Mouse (Mus musculus) hindbrain, embryonic 14.5 days (tissue): Measurements from ENCODE around the gene Nckap5. TPM values are rescaled to one million over a fixed set of nuclear protein-coding genes. Genes with fewer than 3 reads are reported as not detected.

Experiments
- ATAC-seq: fragments of 200-750 bp; cut with Nextera tagmentation; 2 replicates; pipeline ENCODE4 v1.8.0; 2017; ENCODE audit warnings: moderate number of reproducible peaks, mild to moderate bottlenecking, moderate TSS enrichment, moderate library complexity; ENCODE audit not compliant: low FRiP score
- DNase-seq: peaks from one replicate; pipeline ENCODE4 v3.0.0-alpha.2; 2015; ENCODE audit warnings: low spot score
- H3K27ac ChIP-seq: fragments of 300-500 bp; sonication (generic); 2 replicates; pipeline ENCODE4 v1.5.1; 2014; ENCODE audit warnings: mild to moderate bottlenecking, moderate library complexity
- H3K27me3 ChIP-seq: fragments of 300-500 bp; sonication (generic); 2 replicates; pipeline ENCODE4 v1.6.1; 2014; ENCODE audit warnings: mild to moderate bottlenecking, low read length, mixed read lengths; ENCODE audit not compliant: control insufficient read depth, insufficient read depth
- H3K36me3 ChIP-seq: fragments of 300-500 bp; sonication (generic); replicated peaks from 2 replicates; pipeline ENCODE4 v1.6.1; 2014; ENCODE audit not compliant: control insufficient read depth, insufficient read depth
- H3K4me1 ChIP-seq: fragments of 300-500 bp; sonication (generic); replicated peaks from 2 replicates; pipeline ENCODE4 v1.6.1; 2014; ENCODE audit warnings: antibody characterized with exemption, low read length, mixed read lengths; ENCODE audit not compliant: control insufficient read depth, insufficient read depth
- H3K4me2 ChIP-seq: fragments of 300-500 bp; sonication (generic); replicated peaks from 2 replicates; pipeline ENCODE4 v1.6.1; 2014; ENCODE audit warnings: mild to moderate bottlenecking, moderate library complexity
- H3K4me3 ChIP-seq: fragments of 300-500 bp; sonication (generic); replicated peaks from 2 replicates; pipeline ENCODE4 v1.5.1; 2014; ENCODE audit warnings: mild to moderate bottlenecking, low read length
- H3K9ac ChIP-seq: fragments of 300-500 bp; sonication (generic); 2 replicates; pipeline ENCODE4 v1.6.1; 2014
- H3K9me3 ChIP-seq: fragments of 300-500 bp; sonication (generic); 2 replicates; pipeline ENCODE4 v1.6.1; 2016; ENCODE audit warnings: low read length; ENCODE audit not compliant: control insufficient read depth
- WGBS: fragments of 180-500 bp; shearing (Covaris S2); extraction: QIAGEN DNeasy Blood & Tissue Kit; methylation state at CpG from one replicate; pipeline ENCODE4 v1.1.7; 2014; 5-methylcytosine and 5-hydroxymethylcytosine counted together
- polyA plus RNA-seq: library from polyadenylated mRNA; unstranded; fragments of >200 nt; fragmentation: Nextera tagmentation; extraction: Ambion mirVana; gene quantifications from 2 replicates; pipeline ENCODE4 v1.2.1, GENCODE M21; 2014

The Nckap5 gene
- polyA plus RNA-seq, 1 experiment from 2014 or later = 14.1 TPM

DNA sequence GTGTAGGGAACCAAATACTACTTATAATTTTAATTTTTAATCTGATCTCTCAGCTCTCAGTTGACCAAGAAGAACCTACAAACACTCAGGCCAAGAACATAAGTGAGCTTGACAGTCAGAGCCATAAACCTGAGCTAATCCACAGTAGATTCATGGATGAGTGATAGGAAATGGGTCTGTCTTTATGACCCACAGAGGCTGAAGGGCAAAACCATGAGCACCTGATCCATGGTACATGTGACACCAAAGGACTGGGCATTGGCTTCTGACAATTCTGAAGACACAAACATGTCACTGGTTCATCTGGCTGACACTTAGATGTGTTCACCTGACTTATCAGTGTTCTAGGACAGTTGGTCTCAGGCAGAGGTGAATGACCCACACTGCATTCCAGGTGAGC is 98.9 kb downstream of the Nckap5 start:
- 0 out of 2 replicates have a peak, but pooled peaks cover 4% of the 10 kb centered on the region for H3K4me1 ChIP-seq
- H3K4me3 ChIP-seq = no peak overlapping the region
- H3K27ac ChIP-seq = no peak overlapping the region
- DNase-seq (no peak), ATAC-seq (no peak)
- no peaks in the 10 kb centered on the region for H3K27me3 ChIP-seq
- H3K9ac ChIP-seq = no peak overlapping the region
- no peaks in the 10 kb centered on the region for H3K9me3 ChIP-seq
- no peaks in the 10 kb centered on the region for H3K36me3 ChIP-seq
- H3K4me2 ChIP-seq = no peak overlapping the region

DNA sequence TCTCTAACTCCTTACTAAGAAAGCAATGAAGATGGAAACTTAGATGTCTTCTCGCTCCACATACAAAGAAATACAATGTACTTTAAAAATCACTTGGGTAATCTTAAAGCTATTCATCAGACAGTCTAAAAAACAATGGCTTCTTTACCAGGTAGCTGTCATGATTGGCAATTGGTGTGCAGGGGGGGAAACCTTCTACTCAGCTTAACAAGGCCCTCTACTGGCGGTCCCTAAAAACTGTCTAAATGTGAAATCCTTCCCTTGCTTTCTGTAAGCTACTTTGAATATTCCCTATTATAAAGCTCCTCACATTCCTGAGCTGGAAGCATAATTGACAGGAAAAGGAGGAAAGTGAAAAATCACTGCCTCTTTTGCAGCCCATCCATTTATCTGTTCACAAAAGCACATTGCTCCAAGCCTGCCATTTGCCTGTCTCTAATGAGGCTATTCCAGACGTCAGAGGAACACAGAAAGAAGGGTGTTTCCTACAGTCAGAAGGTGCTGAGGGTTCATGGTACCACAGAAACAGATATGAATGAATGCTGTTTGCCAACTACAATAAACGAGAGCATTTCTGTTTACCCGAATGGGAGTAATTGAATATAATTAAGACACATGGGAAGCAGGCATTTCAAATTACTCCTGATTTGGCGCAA is 104.1 kb downstream of the Nckap5 start:
- Histone ChIP-seq H3K27ac (no peak overlapping the region), H3K4me2 (no peak overlapping the region), H3K4me1 (peaks cover 6% of the 10 kb centered on the region; the same call in 1 of the 2 replicates), H3K36me3 (no peaks in the 10 kb centered on the region), H3K9me3 (no peaks in the 10 kb centered on the region), H3K9ac (no peak overlapping the region), H3K27me3 (no peaks in the 10 kb centered on the region), H3K4me3 (no peak overlapping the region)
- 31% methylated on average over 6 of the region's 6 CpGs for WGBS
- DNase-seq (peak; percentile 70), ATAC-seq (peak; percentile 51; the same call in 1 of the 2 replicates)

DNA sequence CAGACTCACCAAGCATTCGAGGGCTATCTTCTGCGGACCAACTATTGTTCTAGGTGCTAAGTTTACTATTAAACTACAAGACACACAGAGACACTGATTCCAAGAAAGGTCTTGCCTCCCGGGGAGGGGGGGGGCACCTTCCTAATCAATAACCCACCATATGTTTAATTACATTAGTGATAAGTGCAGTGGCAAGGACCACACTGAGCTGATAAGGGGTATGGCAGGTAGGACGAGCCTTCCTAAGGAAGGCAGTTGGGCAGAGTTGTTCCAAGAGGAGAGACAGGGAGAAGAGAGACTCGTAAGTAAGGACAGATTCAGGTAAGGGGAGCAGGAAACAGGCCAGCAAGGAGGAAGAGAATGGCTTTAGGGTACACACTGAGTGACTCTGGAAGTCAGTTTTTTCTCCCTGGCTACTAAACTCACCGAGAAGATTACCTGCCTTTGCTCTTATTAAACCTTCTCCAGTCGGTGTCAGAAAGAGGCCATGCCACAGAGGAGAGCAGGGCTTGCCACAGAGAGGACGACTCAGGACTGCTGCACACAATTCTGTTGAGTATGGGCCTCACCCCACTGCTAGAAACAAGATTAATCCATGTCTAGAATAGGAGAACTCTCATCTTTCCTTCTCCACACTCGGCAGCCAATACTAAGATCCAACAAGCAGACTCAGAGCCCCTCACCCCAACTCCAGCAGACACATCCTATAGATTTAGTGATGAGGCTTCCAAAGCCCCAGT is 104.8 kb downstream of the Nckap5 start:
- Histone ChIP-seq H3K4me3 (no peak overlapping the region), H3K4me1 (peaks cover 6% of the 10 kb centered on the region; the same call in 1 of the 2 replicates), H3K9ac (no peak overlapping the region), H3K36me3 (no peaks in the 10 kb centered on the region), H3K27ac (no peak overlapping the region), H3K9me3 (no peaks in the 10 kb centered on the region), H3K27me3 (no peaks in the 10 kb centered on the region), H3K4me2 (no peak overlapping the region)
- ATAC-seq = no peak
- DNase-seq = no peak
- WGBS = 61% methylated on average over 9 of the region's 9 CpGs

DNA sequence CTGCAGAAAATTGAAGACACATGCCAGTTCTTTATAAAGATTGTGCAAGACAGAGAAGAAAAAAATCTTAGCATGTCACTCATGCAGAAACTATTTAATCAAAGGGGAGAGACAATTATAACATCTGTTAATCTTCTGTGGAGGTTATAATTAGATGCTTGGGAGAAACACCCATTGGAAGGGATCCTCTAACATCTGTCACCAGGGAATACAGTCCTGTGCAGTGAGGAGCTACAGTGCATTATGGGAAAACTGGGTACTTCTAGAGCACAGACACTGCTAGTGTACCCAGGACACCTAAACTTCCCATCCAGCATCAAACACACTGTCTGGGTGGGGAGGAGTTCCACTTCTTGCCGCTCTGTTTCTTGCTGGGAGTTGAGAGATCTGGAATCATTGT is 108.7 kb downstream of the Nckap5 start:
- H3K4me2 ChIP-seq = no peak overlapping the region
- no peaks in the 10 kb centered on the region for H3K27me3 ChIP-seq
- H3K4me3 ChIP-seq = no peak overlapping the region
- H3K36me3 ChIP-seq = no peaks in the 10 kb centered on the region
- H3K27ac ChIP-seq = no peak overlapping the region
- DNase-seq (no peak), ATAC-seq (no peak)
- no peaks in the 10 kb centered on the region for H3K9me3 ChIP-seq
- H3K9ac ChIP-seq = no peak overlapping the region
- peaks cover 4% of the 10 kb centered on the region; the same call in 1 of the 2 replicates for H3K4me1 ChIP-seq
- WGBS = 90% methylated on average over 1 of the region's 1 CpGs

DNA sequence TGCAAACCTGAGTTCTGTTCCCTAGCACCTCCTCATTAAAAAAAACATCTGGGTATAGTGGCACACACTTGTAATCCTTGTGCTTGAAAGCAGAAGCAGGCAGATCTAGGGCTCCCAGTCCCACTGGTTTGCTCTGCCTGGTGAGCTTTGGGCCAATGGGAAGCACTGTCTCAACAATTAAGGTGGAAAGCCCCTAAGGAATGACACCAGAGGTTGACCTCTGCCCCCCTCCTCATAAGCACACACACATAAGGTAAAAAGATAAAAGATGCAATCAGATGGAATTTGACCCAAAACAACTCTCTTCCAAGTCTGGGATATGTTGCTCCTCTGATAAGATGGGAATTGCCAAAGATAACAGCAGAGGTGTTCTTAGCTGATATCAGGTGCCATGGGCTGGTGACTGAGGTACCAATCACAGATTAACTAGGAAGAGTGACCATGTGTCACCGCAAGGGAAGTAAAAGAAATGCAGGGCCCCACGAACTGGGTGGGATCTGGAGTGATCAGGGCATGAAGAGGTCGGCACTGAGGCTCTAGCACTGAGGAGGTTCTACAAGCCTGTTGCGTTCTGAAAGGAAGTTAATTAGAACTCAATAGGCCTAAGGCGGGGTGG is 110.8 kb downstream of the Nckap5 start:
- Histone ChIP-seq H3K9me3 (no peaks in the 10 kb centered on the region), H3K27me3 (no peaks in the 10 kb centered on the region), H3K4me2 (no peak overlapping the region), H3K9ac (no peak overlapping the region), H3K27ac (no peak overlapping the region), H3K4me3 (no peak overlapping the region), H3K36me3 (no peaks in the 10 kb centered on the region), H3K4me1 (no peaks in the 10 kb centered on the region)
- WGBS = 76% methylated on average over 5 of the region's 5 CpGs
- no peak for DNase-seq
- ATAC-seq = no peak

DNA sequence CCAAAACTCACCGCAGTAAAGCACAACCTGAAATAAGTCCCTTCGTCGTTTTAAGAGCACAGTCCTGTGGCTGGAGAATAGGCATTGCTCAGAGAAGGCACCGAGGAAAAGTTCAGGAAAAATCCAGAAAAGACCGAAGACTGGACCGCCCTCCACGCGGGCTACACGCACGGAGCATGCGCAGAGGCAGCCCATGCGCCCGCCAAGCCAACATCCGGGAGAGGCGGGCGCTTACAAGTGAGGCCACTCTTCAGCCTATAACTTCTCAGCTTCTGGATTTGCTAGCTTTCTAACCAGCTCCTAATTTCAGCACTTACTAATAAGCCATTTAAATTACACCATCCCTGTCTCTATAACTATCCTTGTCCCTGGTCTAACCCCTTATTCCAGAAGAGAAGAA is 124.0 kb downstream of the Nckap5 start:
- Histone ChIP-seq H3K36me3 (no peaks in the 10 kb centered on the region), H3K4me2 (no peak overlapping the region), H3K27ac (no peak overlapping the region), H3K9ac (no peak overlapping the region), H3K9me3 (no peaks in the 10 kb centered on the region), H3K27me3 (no peaks in the 10 kb centered on the region), H3K4me3 (no peak overlapping the region), H3K4me1 (0 out of 2 replicates have a peak, but pooled peaks cover 7% of the 10 kb centered on the region)
- WGBS = 95% methylated on average over 16 of the region's 16 CpGs
- ATAC-seq (no peak), DNase-seq (no peak)

DNA sequence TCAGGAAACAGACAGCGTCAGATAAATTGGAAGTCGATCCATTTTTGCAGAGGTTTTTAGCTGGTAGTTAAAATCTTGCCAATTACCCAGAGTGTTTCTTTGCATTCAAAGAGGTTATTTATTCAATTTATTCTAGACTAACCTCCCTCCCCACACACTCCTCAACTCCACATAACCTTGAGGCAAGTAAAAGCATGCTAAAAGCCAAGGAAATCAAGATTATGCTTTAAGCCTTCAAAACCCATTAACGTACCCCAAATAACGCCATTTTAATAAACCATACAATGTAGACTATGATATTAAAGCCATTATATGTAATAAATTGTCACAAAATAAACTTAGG is 129.7 kb downstream of the Nckap5 start:
- Histone ChIP-seq H3K4me1 (peaks cover 11% of the 10 kb centered on the region), H3K27ac (peak overlapping the region; percentile 83), H3K9ac (no peak overlapping the region; the same call in 1 of the 2 replicates), H3K27me3 (no peaks in the 10 kb centered on the region), H3K36me3 (no peaks in the 10 kb centered on the region), H3K9me3 (no peaks in the 10 kb centered on the region), H3K4me2 (peak overlapping the region; percentile 27), H3K4me3 (no peak overlapping the region)
- 57% methylated on average over 4 of the region's 4 CpGs for WGBS
- DNase-seq (no peak), ATAC-seq (0 out of 2 replicates have a peak, but pooled peaks have one; percentile 14)

DNA sequence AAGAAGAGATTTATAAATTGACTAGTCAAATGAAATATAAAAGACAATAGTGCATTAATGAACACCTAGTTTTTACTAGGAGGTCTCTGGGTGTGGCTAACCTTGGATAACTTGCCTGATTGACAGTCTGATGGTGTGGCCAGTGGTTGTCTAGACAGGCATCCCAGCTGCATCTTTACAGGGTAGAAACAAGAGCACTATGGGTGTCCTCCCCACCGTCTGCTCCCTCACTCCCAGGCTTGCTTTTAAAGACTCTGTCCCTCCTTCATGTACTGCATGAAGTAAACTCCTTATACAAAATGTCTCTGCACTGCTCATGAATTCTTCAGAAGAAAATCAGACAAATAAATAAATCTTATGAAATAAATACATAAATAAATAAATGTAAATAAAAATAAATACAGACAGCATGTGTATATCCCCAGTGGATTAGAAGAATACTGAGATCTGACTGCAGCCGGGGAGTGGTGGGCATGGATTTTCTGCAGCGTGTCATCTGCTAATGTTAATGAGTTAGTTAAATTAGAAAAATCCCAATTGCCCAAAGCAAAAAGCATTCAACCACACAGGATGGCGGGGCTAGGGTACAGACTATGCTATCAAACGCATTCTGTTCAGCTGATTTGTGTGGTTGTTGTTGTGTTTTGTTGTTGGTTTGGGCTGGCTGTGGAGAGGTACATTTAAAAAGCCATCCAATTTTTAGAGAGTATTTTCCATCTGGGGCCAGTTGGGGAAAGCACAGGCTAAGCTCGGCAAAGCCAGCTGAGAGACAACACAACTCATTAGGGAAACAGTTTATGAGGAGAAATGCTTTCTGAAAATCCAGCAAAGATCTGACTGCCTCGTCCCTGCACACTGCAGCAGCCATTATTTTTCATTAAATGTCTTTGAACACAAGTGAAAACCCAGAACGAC is 130.3 kb downstream of the Nckap5 start:
- Histone ChIP-seq H3K36me3 (no peaks in the 10 kb centered on the region), H3K9ac (no peak overlapping the region; the same call in 1 of the 2 replicates), H3K27me3 (no peaks in the 10 kb centered on the region), H3K4me1 (peaks cover 11% of the 10 kb centered on the region), H3K4me2 (peak overlapping the region; percentile 27), H3K9me3 (no peaks in the 10 kb centered on the region), H3K4me3 (no peak overlapping the region), H3K27ac (peak overlapping the region; percentile 83)
- ATAC-seq = peak; percentile 66
- peak; percentile 48 for DNase-seq
- 19% methylated on average over 8 of the region's 8 CpGs for WGBS
